Mouse (Mus musculus) heart, embryonic 11.5 days (tissue): ENCODE data around the gene Slc38a6. TPM values are rescaled to one million over a fixed set of nuclear protein-coding genes. Genes with fewer than 3 reads are reported as not detected.

ENCODE experiments used
- ATAC-seq: fragments of 200-750 bp; cut with Nextera tagmentation; replicated peaks from 2 replicates; pipeline ENCODE4 v1.8.0; 2017; ENCODE audit warnings: moderate library complexity; ENCODE audit not compliant: insufficient number of reproducible peaks, low FRiP score, low TSS enrichment
- H3K27ac ChIP-seq: fragments of 300-500 bp; sonication (generic); 2 replicates; pipeline ENCODE4 v1.5.1; 2014; ENCODE audit warnings: mild to moderate bottlenecking, low read depth, low read length
- H3K27me3 ChIP-seq: fragments of 300-500 bp; sonication (generic); 2 replicates; pipeline ENCODE4 v1.6.1; 2014; ENCODE audit warnings: mild to moderate bottlenecking, low read length, mixed read lengths; ENCODE audit not compliant: control insufficient read depth, insufficient read depth
- H3K36me3 ChIP-seq: fragments of 300-500 bp; sonication (generic); 2 replicates; pipeline ENCODE4 v1.6.1; 2014; ENCODE audit warnings: mild to moderate bottlenecking, low read length, moderate library complexity, mixed read lengths; ENCODE audit not compliant: control insufficient read depth, insufficient read depth
- H3K4me1 ChIP-seq: fragments of 300-500 bp; sonication (generic); 2 replicates; pipeline ENCODE4 v1.6.1; 2014; ENCODE audit warnings: low read length; ENCODE audit not compliant: control insufficient read depth, insufficient read depth
- H3K4me2 ChIP-seq: fragments of 300-500 bp; sonication (generic); 2 replicates; pipeline ENCODE4 v1.6.1; 2014; ENCODE audit warnings: mild to moderate bottlenecking, moderate library complexity
- H3K4me3 ChIP-seq: fragments of 300-500 bp; sonication (generic); 2 replicates; pipeline ENCODE4 v1.5.1; 2014; ENCODE audit warnings: low read depth, low read length
- H3K9ac ChIP-seq: fragments of 300-500 bp; sonication (generic); 2 replicates; pipeline ENCODE4 v1.6.1; 2014; ENCODE audit warnings: mild to moderate bottlenecking, low read depth, low read length, moderate library complexity
- H3K9me3 ChIP-seq: fragments of 300-500 bp; sonication (generic); replicated peaks from 2 replicates; pipeline ENCODE4 v1.6.1; 2016; ENCODE audit warnings: low read length; ENCODE audit not compliant: control insufficient read depth
- WGBS: fragments of 180-500 bp; shearing (Covaris S2); extraction: QIAGEN DNeasy Blood & Tissue Kit; methylation state at CpG from one replicate; pipeline ENCODE4 v1.1.7; 2014; ENCODE audit not compliant: insufficient replicate concordance; 5-methylcytosine and 5-hydroxymethylcytosine counted together
- polyA plus RNA-seq: library from polyadenylated mRNA; unstranded; fragments of >200 nt; fragmentation: Nextera tagmentation; extraction: Ambion mirVana; gene quantifications from 2 replicates; pipeline ENCODE4 v1.2.1, GENCODE M21; 2014

The Slc38a6 gene
- polyA plus RNA-seq = 7.8 and 8.7 TPM in 2 replicates

GRCm38 (mm10) chr12:73286287-73287092 lies at the start of gene Slc38a6, which contains the start of gene Trmt5:
Gene Slc38a6, plus strand, starts transcription at chr12:73286779.
Gene Trmt5, minus strand, starts transcription at chr12:73286710.
- peak within 1 kb of the TSS; percentile 60 for H3K4me2 ChIP-seq
- under 1% methylated on average over 53 of the region's 53 CpGs for whole genome bisulfite sequencing

GRCm38 (mm10) chr12:73241960-73242359 lies 44.6 kb upstream of the Slc38a6 start:
- H3K36me3 ChIP-seq = no peaks in the 10 kb centered on the region
- no peaks in the 10 kb centered on the region for H3K27me3 ChIP-seq
- no peak overlapping the region for H3K4me3 ChIP-seq
- H3K9me3 ChIP-seq = no peaks in the 10 kb centered on the region
- no peak overlapping the region for H3K27ac ChIP-seq
- 76% methylated on average over 10 of the region's 10 CpGs for WGBS
- no peaks in the 10 kb centered on the region for H3K4me1 ChIP-seq
- H3K4me2 ChIP-seq = no peak overlapping the region
- no peak for ATAC-seq
- no peak overlapping the region for H3K9ac ChIP-seq

More at GRCm38 (mm10) chr12:73286287-73287092, at the start of gene Slc38a6, which contains the start of gene Trmt5:
- peaks cover 22% of the 10 kb centered on the region for H3K4me1 ChIP-seq
- no peaks in the 10 kb centered on the region for H3K27me3 ChIP-seq
- no peaks in the 10 kb centered on the region for H3K9me3 ChIP-seq
- peak within 1 kb of the TSS; percentile 73 for H3K27ac ChIP-seq
- peaks cover 9% of the 10 kb centered on the region; the same call in 1 of the 2 replicates for H3K36me3 ChIP-seq
- H3K9ac ChIP-seq = peak within 1 kb of the TSS; percentile 89
- peak within 1 kb of the TSS; percentile 84 for H3K4me3 ChIP-seq
- ATAC-seq = peak; percentile 95

- Histone ChIP-seq H3K4me3 (no peak overlapping the region), H3K9ac (no peak overlapping the region), H3K27ac (no peak overlapping the region), H3K4me1 (0 out of 2 replicates have a peak, but pooled peaks cover 3% of the 10 kb centered on the region), H3K4me2 (no peak overlapping the region), H3K9me3 (no peaks in the 10 kb centered on the region), H3K27me3 (no peaks in the 10 kb centered on the region), H3K36me3 (no peaks in the 10 kb centered on the region)
- 78% methylated on average over 5 of the region's 5 CpGs for WGBS
- no peak for ATAC-seq
These were observed 40.9 kb upstream of the Slc38a6 start for GRCm38 (mm10) chr12:73245687-73246086.

GRCm38 (mm10) chr12:73255006-73255405 lies 31.6 kb upstream of the Slc38a6 start:
- no peaks in the 10 kb centered on the region for H3K9me3 ChIP-seq
- no peaks in the 10 kb centered on the region for H3K36me3 ChIP-seq
- H3K27me3 ChIP-seq = no peaks in the 10 kb centered on the region
- H3K9ac ChIP-seq = no peak overlapping the region
- no peaks in the 10 kb centered on the region for H3K4me1 ChIP-seq
- no peak overlapping the region for H3K4me3 ChIP-seq
- H3K27ac ChIP-seq = no peak overlapping the region
- 65% methylated on average over 2 of the region's 2 CpGs for WGBS
- no peak overlapping the region for H3K4me2 ChIP-seq
- ATAC-seq = no peak

DNA sequence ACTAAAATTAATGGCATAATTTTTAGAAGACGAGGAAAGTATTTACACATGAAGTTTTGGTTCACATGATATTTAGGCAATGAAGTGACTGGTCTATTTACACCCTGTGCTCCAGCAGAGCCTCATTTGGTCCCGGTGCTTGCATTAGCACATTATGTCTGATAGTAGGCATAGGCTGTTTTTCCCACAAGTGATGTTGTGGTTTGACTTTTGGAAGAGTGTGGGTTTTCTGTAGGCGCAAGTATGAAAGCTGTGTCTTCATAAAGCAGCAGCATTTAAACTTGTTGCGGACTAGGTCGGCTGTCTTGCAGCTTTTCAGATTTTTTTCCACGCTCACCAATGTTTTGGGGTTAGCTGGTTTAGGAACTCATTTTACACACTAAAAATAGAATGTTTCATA lies 27.3 kb upstream of the Slc38a6 start:
- H3K4me1 ChIP-seq = no peaks in the 10 kb centered on the region
- no peak overlapping the region for H3K4me3 ChIP-seq
- no peaks in the 10 kb centered on the region for H3K36me3 ChIP-seq
- H3K27ac ChIP-seq = no peak overlapping the region
- no peak overlapping the region for H3K4me2 ChIP-seq
- WGBS = 92% methylated on average over 6 of the region's 6 CpGs
- H3K9me3 ChIP-seq = no peaks in the 10 kb centered on the region
- no peaks in the 10 kb centered on the region for H3K27me3 ChIP-seq
- H3K9ac ChIP-seq = no peak overlapping the region
- ATAC-seq = no peak

DNA sequence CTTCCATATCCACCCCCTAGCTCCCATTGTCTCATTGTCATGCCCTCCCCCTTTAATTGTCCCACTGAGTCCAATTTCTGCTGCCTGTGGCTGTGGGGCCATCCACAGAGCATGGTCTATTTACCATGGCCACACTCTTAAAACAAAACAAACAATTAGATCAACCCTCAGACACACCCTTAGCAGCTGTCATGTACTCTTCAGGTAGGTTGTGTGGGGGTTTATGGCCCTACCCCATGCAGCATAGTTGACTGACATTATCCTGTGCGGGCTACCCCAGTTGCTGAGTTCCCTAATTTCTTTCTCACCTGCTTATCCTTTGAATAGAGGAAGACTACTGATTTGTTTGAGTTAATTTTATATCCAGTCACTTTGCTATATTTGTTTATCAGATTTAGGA lies 26.2 kb upstream of the Slc38a6 start:
- H3K36me3 ChIP-seq = no peaks in the 10 kb centered on the region
- no peak overlapping the region for H3K9ac ChIP-seq
- no peaks in the 10 kb centered on the region for H3K4me1 ChIP-seq
- H3K27me3 ChIP-seq = no peaks in the 10 kb centered on the region
- 86% methylated on average over 1 of the region's 1 CpGs for WGBS
- no peak overlapping the region for H3K4me2 ChIP-seq
- no peaks in the 10 kb centered on the region for H3K9me3 ChIP-seq
- no peak overlapping the region for H3K27ac ChIP-seq
- no peak overlapping the region for H3K4me3 ChIP-seq
- no peak for ATAC-seq

DNA sequence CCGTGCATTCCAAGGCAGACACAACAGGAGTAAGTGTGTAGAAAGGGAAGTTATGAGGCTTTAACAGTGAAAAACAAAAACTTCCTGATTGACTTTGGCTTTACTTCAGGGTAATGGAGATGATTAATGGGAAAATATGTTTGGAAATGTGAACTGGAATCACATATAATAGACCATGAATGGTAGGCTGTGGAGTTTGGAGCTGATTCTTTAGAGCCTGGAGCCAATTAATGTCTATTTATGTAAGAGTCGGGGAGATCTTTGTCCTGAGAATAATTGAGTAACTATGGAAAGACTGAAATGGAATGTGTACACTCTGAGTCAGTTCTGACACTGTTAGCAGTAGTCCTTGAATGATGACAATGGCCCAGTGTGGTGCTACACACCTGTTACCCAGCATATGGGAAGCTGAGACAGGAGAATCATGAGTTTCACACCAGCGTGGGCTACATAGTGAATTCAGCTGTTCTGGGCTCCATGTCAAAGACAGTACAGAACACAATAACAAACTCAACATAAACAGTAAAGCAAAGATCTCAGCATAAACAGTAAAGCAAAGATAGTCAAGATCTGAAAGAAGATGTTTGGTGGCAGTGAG lies 21.1 kb upstream of the Slc38a6 start:
- no peaks in the 10 kb centered on the region for H3K36me3 ChIP-seq
- H3K27me3 ChIP-seq = no peaks in the 10 kb centered on the region
- no peak overlapping the region for H3K27ac ChIP-seq
- H3K4me1 ChIP-seq = no peaks in the 10 kb centered on the region
- no peak for ATAC-seq
- no peak overlapping the region for H3K4me3 ChIP-seq
- H3K9ac ChIP-seq = no peak overlapping the region
- no peak overlapping the region for H3K4me2 ChIP-seq
- WGBS = 90% methylated on average over 3 of the region's 3 CpGs
- no peaks in the 10 kb centered on the region for H3K9me3 ChIP-seq

- WGBS = 86% methylated on average over 1 of the region's 1 CpGs
- no peak for ATAC-seq
These were observed 20.0 kb upstream of the Slc38a6 start for GRCm38 (mm10) chr12:73266597-73266996.

More at GRCm38 (mm10) chr12:73266597-73266996, 20.0 kb upstream of the Slc38a6 start:
- no peak overlapping the region for H3K27ac ChIP-seq
- H3K9me3 ChIP-seq = no peaks in the 10 kb centered on the region
- H3K36me3 ChIP-seq = no peaks in the 10 kb centered on the region
- H3K4me2 ChIP-seq = no peak overlapping the region
- H3K4me3 ChIP-seq = no peak overlapping the region
- no peak overlapping the region for H3K9ac ChIP-seq
- no peaks in the 10 kb centered on the region for H3K4me1 ChIP-seq
- H3K27me3 ChIP-seq = no peaks in the 10 kb centered on the region
